Comparison of ENCODE assay signal across 23 mouse cellular contexts in genomic region chr1:22245748-22246147, GRCm38 (mm10).
"Had no signal": no experiment of that assay in that cellular context is flagged by ENCODE, and none has a peak within 500 bp of the region (broad histone marks: within the 10 kb centered on the region; RNA-seq: fewer than 3 reads in every experiment).

No protein-coding gene starts in this region.

- H3K4me3 ChIP-seq: heart, adult 2 months; heart, embryonic 13.5 days; heart, embryonic 15.5 days; hindbrain, embryonic 13.5 days; hindbrain, embryonic 15.5 days; kidney, embryonic 15.5 days; limb, embryonic 13.5 days; limb, embryonic 15.5 days; liver, embryonic 12.5 days had no signal

- DNase-seq: gastrocnemius, postnatal 14 days; gastrocnemius, postnatal 36 days; heart, adult 11 months; heart, adult 2 months; heart, postnatal 14 days; heart, postnatal 36 days; kidney, adult 11 months; kidney, adult 2 months; kidney, adult 9 months; kidney, postnatal 14 days; kidney, postnatal 36 days; layer of hippocampus, postnatal 36 days; left cerebral cortex, postnatal 4 days had no signal

- H3K27ac ChIP-seq: heart, adult 2 months; heart, embryonic 13.5 days; heart, embryonic 15.5 days; hindbrain, embryonic 13.5 days; hindbrain, embryonic 15.5 days; hindbrain, postnatal 0 days; kidney, embryonic 15.5 days; kidney, postnatal 0 days; limb, embryonic 13.5 days; limb, embryonic 15.5 days; liver, embryonic 12.5 days had no signal
